Mouse (Mus musculus): ENCODE results near the gene Arhgap10. TPM values are rescaled to one million over a fixed set of nuclear protein-coding genes. Genes with fewer than 3 reads are reported as not detected.

The Arhgap10 gene
- polyA plus RNA-seq, 1 experiment = 39.0 TPM

GRCm38 (mm10) chr8:77241381-77241780 lies 276.4 kb downstream of the Arhgap10 start:
- TF ChIP-seq POLR2A (IDR thresholded peaks at IDR 0.05; ENCODE audit: borderline replicate concordance, low read depth, low read length) (no peak), CTCF (IDR thresholded peaks at IDR 0.05; ENCODE audit: low read depth, low read length) (no peak)
- no peaks in the 10 kb centered on the region for H3K4me1 ChIP-seq (ENCODE audit: control insufficient read depth, insufficient read depth, low read length)

GRCm38 (mm10) chr8:77239462-77239861 lies 278.3 kb downstream of the Arhgap10 start:
- H3K4me1 ChIP-seq (ENCODE audit: control insufficient read depth, insufficient read depth, low read length) = no peaks in the 10 kb centered on the region
- TF ChIP-seq CTCF (IDR thresholded peaks at IDR 0.05; ENCODE audit: low read depth, low read length) (no peak), POLR2A (IDR thresholded peaks at IDR 0.05; ENCODE audit: borderline replicate concordance, low read depth, low read length) (no peak)
- no peak overlapping the region for H3K27ac ChIP-seq (ENCODE audit: insufficient read depth, low read depth, low read length)
- H3K4me3 ChIP-seq (ENCODE audit: insufficient read depth, low read length) = no peak overlapping the region

More at GRCm38 (mm10) chr8:77241381-77241780, 276.4 kb downstream of the Arhgap10 start:
- H3K4me3 ChIP-seq (ENCODE audit: insufficient read depth, low read length) = no peak overlapping the region
- no peak overlapping the region for H3K27ac ChIP-seq (ENCODE audit: insufficient read depth, low read depth, low read length)

DNA sequence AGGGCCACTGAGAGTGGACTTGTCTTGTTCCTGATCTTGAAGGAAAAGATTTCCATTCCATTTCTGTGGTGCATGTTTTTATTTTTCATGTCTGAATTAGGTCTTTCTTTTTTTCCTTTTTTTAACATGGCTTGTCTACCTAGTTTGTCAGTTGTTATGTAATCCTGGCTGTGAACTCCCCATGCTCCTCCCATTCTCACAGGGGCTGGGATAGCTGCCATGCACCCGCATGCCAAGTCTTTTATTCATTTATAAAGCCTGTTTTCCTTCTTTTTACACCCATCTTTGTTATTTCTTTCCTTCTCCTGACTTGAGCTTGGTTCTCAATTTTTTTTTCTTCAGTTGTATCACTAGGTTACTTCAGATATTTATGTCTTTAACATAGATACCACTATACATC lies 281.1 kb downstream of the Arhgap10 start:
- H3K4me3 ChIP-seq (ENCODE audit: insufficient read depth, low read length) = no peak overlapping the region
- TF ChIP-seq CTCF (IDR thresholded peaks at IDR 0.05; ENCODE audit: low read depth, low read length) (no peak), POLR2A (IDR thresholded peaks at IDR 0.05; ENCODE audit: borderline replicate concordance, low read depth, low read length) (no peak)

DNA sequence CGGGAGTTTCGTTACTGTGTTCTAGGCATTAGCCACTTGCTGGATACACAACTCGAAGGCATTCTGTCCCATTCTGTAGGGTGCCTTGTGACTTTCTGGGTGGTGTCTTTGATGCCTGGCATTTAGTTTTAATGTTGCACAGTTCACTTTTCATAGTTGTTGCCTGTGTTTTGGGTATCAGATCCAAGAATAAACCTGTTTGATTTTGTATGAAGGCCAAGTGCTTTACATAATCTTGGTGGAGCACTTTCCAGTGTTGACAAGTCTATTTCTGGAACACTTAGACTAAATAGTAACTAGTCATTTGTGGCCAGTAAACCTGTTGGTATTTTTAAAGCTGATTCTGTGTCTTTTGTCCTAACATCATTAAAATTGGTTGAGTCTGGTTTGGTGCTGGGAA lies 285.3 kb downstream of the Arhgap10 start:
- H3K27ac ChIP-seq (ENCODE audit: insufficient read depth, low read depth, low read length) = no peak overlapping the region
- TF ChIP-seq CTCF (IDR thresholded peaks at IDR 0.05; ENCODE audit: low read depth, low read length) (no peak), POLR2A (IDR thresholded peaks at IDR 0.05; ENCODE audit: borderline replicate concordance, low read depth, low read length) (no peak)
- no peaks in the 10 kb centered on the region for H3K4me1 ChIP-seq (ENCODE audit: control insufficient read depth, insufficient read depth, low read length)
- H3K4me3 ChIP-seq (ENCODE audit: insufficient read depth, low read length) = no peak overlapping the region

More for the DNA sequence above, 281.1 kb downstream of the Arhgap10 start:
- Histone ChIP-seq H3K27ac (ENCODE audit: insufficient read depth, low read depth, low read length) (no peak overlapping the region), H3K4me1 (ENCODE audit: control insufficient read depth, insufficient read depth, low read length) (no peaks in the 10 kb centered on the region)

GRCm38 (mm10) chr8:77231834-77232233 lies 285.9 kb downstream of the Arhgap10 start:
- no peak for TF ChIP-seq POLR2A (IDR thresholded peaks at IDR 0.05; ENCODE audit: borderline replicate concordance, low read depth, low read length)
- no peaks in the 10 kb centered on the region for H3K4me1 ChIP-seq (ENCODE audit: control insufficient read depth, insufficient read depth, low read length)
- no peak overlapping the region for H3K4me3 ChIP-seq (ENCODE audit: insufficient read depth, low read length)
- H3K27ac ChIP-seq (ENCODE audit: insufficient read depth, low read depth, low read length) = no peak overlapping the region

- no peak overlapping the region for H3K4me3 ChIP-seq (ENCODE audit: insufficient read depth, low read length)
- H3K4me1 ChIP-seq (ENCODE audit: control insufficient read depth, insufficient read depth, low read length) = no peaks in the 10 kb centered on the region
- TF ChIP-seq CTCF (IDR thresholded peaks at IDR 0.05; ENCODE audit: low read depth, low read length) (no peak), POLR2A (IDR thresholded peaks at IDR 0.05; ENCODE audit: borderline replicate concordance, low read depth, low read length) (no peak)
- H3K27ac ChIP-seq (ENCODE audit: insufficient read depth, low read depth, low read length) = no peak overlapping the region
Measured at GRCm38 (mm10) chr8:77231211-77231610, 286.5 kb downstream of the Arhgap10 start.

DNA sequence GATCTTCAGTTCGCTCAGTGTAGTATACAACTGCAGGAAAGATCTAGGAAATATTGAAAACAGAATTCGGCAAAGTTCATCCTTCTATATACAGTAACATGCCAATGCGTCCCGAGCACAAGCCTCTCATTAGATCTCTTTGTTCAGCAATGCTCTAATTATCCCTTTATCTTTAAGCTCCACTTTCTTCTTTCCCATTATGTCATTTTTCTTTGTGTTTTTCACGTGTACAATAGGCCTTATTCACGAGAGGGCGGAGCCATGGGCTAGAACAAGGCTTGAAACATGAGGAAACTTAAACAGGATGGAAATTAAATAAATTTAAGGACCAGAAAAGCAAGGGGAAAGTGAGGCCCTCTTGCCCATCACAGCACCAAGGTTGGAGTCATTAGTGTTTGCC lies 289.1 kb downstream of the Arhgap10 start:
- Histone ChIP-seq H3K4me1 (ENCODE audit: control insufficient read depth, insufficient read depth, low read length) (no peaks in the 10 kb centered on the region), H3K4me3 (ENCODE audit: insufficient read depth, low read length) (no peak overlapping the region), H3K27ac (ENCODE audit: insufficient read depth, low read depth, low read length) (no peak overlapping the region)
- TF ChIP-seq CTCF (IDR thresholded peaks at IDR 0.05; ENCODE audit: low read depth, low read length) = no peak
- TF ChIP-seq POLR2A (IDR thresholded peaks at IDR 0.05; ENCODE audit: borderline replicate concordance, low read depth, low read length) = no peak

DNA sequence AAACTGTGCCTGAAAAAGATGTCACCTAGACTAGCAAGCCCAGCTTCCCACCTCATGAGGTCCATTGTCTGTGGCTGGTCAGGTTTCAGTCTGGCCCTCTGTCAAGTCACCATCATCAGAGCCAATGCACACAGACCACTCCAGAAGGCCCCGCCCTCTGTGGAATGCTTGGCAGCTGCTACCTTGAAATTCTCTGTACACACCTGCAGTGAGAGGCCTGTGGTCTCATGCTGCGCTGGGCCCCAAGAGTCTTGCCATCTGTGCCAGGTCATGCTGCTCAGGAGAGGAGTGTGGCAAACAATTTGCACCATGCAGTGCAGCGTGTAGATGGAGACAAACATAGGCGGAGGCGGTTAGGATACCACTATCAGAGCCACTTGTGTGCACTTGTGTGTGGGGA lies 290.0 kb downstream of the Arhgap10 start:
- no peak overlapping the region for H3K27ac ChIP-seq (ENCODE audit: insufficient read depth, low read depth, low read length)
- no peak overlapping the region for H3K4me3 ChIP-seq (ENCODE audit: insufficient read depth, low read length)
- H3K4me1 ChIP-seq (ENCODE audit: control insufficient read depth, insufficient read depth, low read length) = no peaks in the 10 kb centered on the region
- TF ChIP-seq CTCF (IDR thresholded peaks at IDR 0.05; ENCODE audit: low read depth, low read length) = no peak
- no peak for TF ChIP-seq POLR2A (IDR thresholded peaks at IDR 0.05; ENCODE audit: borderline replicate concordance, low read depth, low read length)

- Histone ChIP-seq H3K4me3 (ENCODE audit: insufficient read depth, low read length) (no peak overlapping the region), H3K27ac (ENCODE audit: insufficient read depth, low read depth, low read length) (no peak overlapping the region), H3K4me1 (ENCODE audit: control insufficient read depth, insufficient read depth, low read length) (no peaks in the 10 kb centered on the region)
- no peak for TF ChIP-seq CTCF (IDR thresholded peaks at IDR 0.05; ENCODE audit: low read depth, low read length)
- TF ChIP-seq POLR2A (IDR thresholded peaks at IDR 0.05; ENCODE audit: borderline replicate concordance, low read depth, low read length) = no peak
Measured at GRCm38 (mm10) chr8:77223123-77223522, 294.6 kb downstream of the Arhgap10 start.

DNA sequence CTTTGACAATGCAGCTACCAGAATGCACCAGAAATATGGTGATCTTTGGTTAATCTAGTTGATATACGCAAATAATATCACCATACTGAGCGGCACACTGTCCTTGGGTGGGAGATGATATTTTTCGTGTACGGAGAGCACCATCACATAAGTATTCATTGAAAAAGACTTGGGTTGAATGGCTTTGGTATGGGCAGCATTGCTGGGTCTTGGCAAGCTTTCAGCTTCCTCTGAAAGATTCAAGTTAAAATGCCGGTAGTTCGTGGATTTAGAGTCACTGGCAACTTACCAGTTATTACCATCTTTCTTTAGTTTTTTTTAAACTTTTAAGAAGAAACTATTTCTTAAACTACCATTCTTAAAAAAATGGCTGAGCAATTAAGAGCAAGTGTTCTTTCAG lies 302.6 kb downstream of the Arhgap10 start:
- H3K4me1 ChIP-seq (ENCODE audit: control insufficient read depth, insufficient read depth, low read length) = no peaks in the 10 kb centered on the region
- H3K4me3 ChIP-seq (ENCODE audit: insufficient read depth, low read length) = no peak overlapping the region
- H3K27ac ChIP-seq (ENCODE audit: insufficient read depth, low read depth, low read length) = no peak overlapping the region
- TF ChIP-seq CTCF (IDR thresholded peaks at IDR 0.05; ENCODE audit: low read depth, low read length) = no peak
- no peak for TF ChIP-seq POLR2A (IDR thresholded peaks at IDR 0.05; ENCODE audit: borderline replicate concordance, low read depth, low read length)

GRCm38 (mm10) chr8:77214665-77215064 lies 303.1 kb downstream of the Arhgap10 start:
- no peak overlapping the region for H3K27ac ChIP-seq (ENCODE audit: insufficient read depth, low read depth, low read length)
- no peak overlapping the region for H3K4me3 ChIP-seq (ENCODE audit: insufficient read depth, low read length)
- TF ChIP-seq CTCF (IDR thresholded peaks at IDR 0.05; ENCODE audit: low read depth, low read length) = no peak
- no peak for TF ChIP-seq POLR2A (IDR thresholded peaks at IDR 0.05; ENCODE audit: borderline replicate concordance, low read depth, low read length)
- H3K4me1 ChIP-seq (ENCODE audit: control insufficient read depth, insufficient read depth, low read length) = no peaks in the 10 kb centered on the region
